Mouse (Mus musculus): ENCODE data around the gene Vmn1r215. TPM values are rescaled to one million over a fixed set of nuclear protein-coding genes. Genes with fewer than 3 reads are reported as not detected.
"Not testable (repeated sequence)": the region's sequence is repeated elsewhere in the genome, so short reads cannot be mapped to it uniquely, and the experiment has no call there.

The Vmn1r215 gene
- total RNA-seq (2021): not detected
- long read RNA-seq: 0 reads

GRCm38 (mm10) chr13:23067725-23068124 is at the start of gene Vmn1r215:
Gene Vmn1r215, plus strand, starts transcription at chr13:23068025.
- no peak for DNase-seq (ENCODE audit: low spot score in 2 of 2)

- no peak for DNase-seq (ENCODE audit: low spot score in 2 of 2)
Observed at GRCm38 (mm10) chr13:23018158-23018557, 49.7 kb upstream of the Vmn1r215 start.

GRCm38 (mm10) chr13:23024812-23025211 is 43.0 kb upstream of the Vmn1r215 start:
- DNase-seq (ENCODE audit: low spot score in 2 of 2): no peak

- no peak for DNase-seq (ENCODE audit: low spot score in 2 of 2)
Observed at GRCm38 (mm10) chr13:23030118-23030517, 37.7 kb upstream of the Vmn1r215 start, which contains the start of gene Vmn1r214. Gene Vmn1r214, plus strand, starts transcription at chr13:23030418.

- DNase-seq (ENCODE audit: low spot score in 2 of 2): no peak
Observed at GRCm38 (mm10) chr13:23057778-23058177, 10.0 kb upstream of the Vmn1r215 start.

GRCm38 (mm10) chr13:23069312-23069711 is 1.5 kb downstream of the Vmn1r215 start:
- no peak for DNase-seq (ENCODE audit: low spot score in 2 of 2)

- DNase-seq (ENCODE audit: low spot score in 2 of 2): no peak
Observed at GRCm38 (mm10) chr13:23094386-23094785, 26.6 kb downstream of the Vmn1r215 start.

- not testable (repeated sequence) for DNase-seq (ENCODE audit: low spot score in 2 of 2)
Observed at GRCm38 (mm10) chr13:23118126-23118525, 50.3 kb downstream of the Vmn1r215 start, which contains the start of gene Vmn1r217. Gene Vmn1r217, minus strand, starts transcription at chr13:23118226.

GRCm38 (mm10) chr13:23120611-23121010 is 52.8 kb downstream of the Vmn1r215 start:
- no peak for DNase-seq (ENCODE audit: low spot score in 2 of 2)

Other genes with a start within 250 kb of the Vmn1r215 start
- gene Vmn1r210, start 236.7 kb upstream of the Vmn1r215 start, total RNA-seq (2021): not detected
- not detected for gene Vmn1r211, start 210.5 kb upstream of the Vmn1r215 start, total RNA-seq (2021)
- not detected for gene Vmn1r212, start 183.8 kb upstream of the Vmn1r215 start, total RNA-seq (2021)
- not detected for gene Vmn1r213, start 60.4 kb upstream of the Vmn1r215 start, total RNA-seq (2021)
- gene Vmn1r214, start 37.6 kb upstream of the Vmn1r215 start, total RNA-seq (2021): not detected
- gene Vmn1r217, start 50.2 kb downstream of the Vmn1r215 start, total RNA-seq (2021): not detected
- not detected for gene Vmn1r218, start 65.1 kb downstream of the Vmn1r215 start, total RNA-seq (2021)
- not detected for gene Vmn1r219, start 91.3 kb downstream of the Vmn1r215 start, total RNA-seq (2021)
- not detected for gene Vmn1r220, start 120.0 kb downstream of the Vmn1r215 start, total RNA-seq (2021)
- not detected for gene Vmn1r221, start 146.1 kb downstream of the Vmn1r215 start, total RNA-seq (2021)
- not detected for gene Vmn1r222, start 167.9 kb downstream of the Vmn1r215 start, total RNA-seq (2021)
- gene Vmn1r223, start 179.1 kb downstream of the Vmn1r215 start, total RNA-seq (2021): not detected